Mouse (Mus musculus) spleen, adult 2 months (tissue): Measurements from ENCODE around the gene Lhcgr.

Experiments used
- CTCF ChIP-seq: fragments of 200-500 bp; IDR thresholded peaks from 2 replicates; pipeline ENCODE4 v1.5.1; 2011; ENCODE audit warnings: mild to moderate bottlenecking, inconsistent platforms; ENCODE audit not compliant: insufficient read depth, insufficient read length, insufficient replicate concordance; ENCODE audit errors: extremely low read depth
- POLR2A ChIP-seq: fragments of 200-500 bp; IDR thresholded peaks from 2 replicates; pipeline ENCODE4 v1.6.1; 2011; ENCODE audit warnings: low read depth, low read length, inconsistent platforms

GRCm38 (mm10) chr17:88758003-88758437, 33.8 kb downstream of the Lhcgr start:
- TF ChIP-seq CTCF, result no peak
- no peak for TF ChIP-seq POLR2A
